Mouse (Mus musculus) naive thymus-derived CD4-positive, alpha-beta T cell, adult 2 months (primary cell): Measurements from ENCODE around the gene Tnfrsf11a.
A peak's percentile ranks its signal among the peaks of the same experiment; 100 is the strongest.
"Not testable (repeated sequence)": the region's sequence is repeated elsewhere in the genome, so short reads cannot be mapped to it uniquely, and the experiment has no call there.

Source experiments
- DNase-seq: peaks from one replicate; pipeline ENCODE4 v3.0.0-alpha.2; 2011; ENCODE audit warnings: low read depth

The Tnfrsf11a gene

GRCm38 (mm10) chr1:105780457-105781364 lies at the start of gene Tnfrsf11a:
Gene Tnfrsf11a, plus strand, starts transcription at chr1:105780718.
- peak; percentile 41 for DNase-seq

GRCm38 (mm10) chr1:105735318-105735717 lies 45.2 kb upstream of the Tnfrsf11a start:
- DNase-seq: peak; percentile 9

- DNase-seq: no peak
Observed at GRCm38 (mm10) chr1:105738334-105738733, 42.2 kb upstream of the Tnfrsf11a start.

GRCm38 (mm10) chr1:105739493-105739892 lies 41.0 kb upstream of the Tnfrsf11a start:
- no peak for DNase-seq

GRCm38 (mm10) chr1:105742481-105742880 lies 38.0 kb upstream of the Tnfrsf11a start:
- DNase-seq: no peak

- no peak for DNase-seq
Observed at GRCm38 (mm10) chr1:105746444-105746843, 34.1 kb upstream of the Tnfrsf11a start.

GRCm38 (mm10) chr1:105746858-105747596 lies 33.5 kb upstream of the Tnfrsf11a start:
- no peak for DNase-seq

- no peak for DNase-seq
Observed at GRCm38 (mm10) chr1:105748091-105748799, 32.3 kb upstream of the Tnfrsf11a start.

- DNase-seq: peak; percentile 36
Observed at GRCm38 (mm10) chr1:105752196-105752595, 28.3 kb upstream of the Tnfrsf11a start.

- no peak for DNase-seq
Observed at GRCm38 (mm10) chr1:105752944-105753343, 27.6 kb upstream of the Tnfrsf11a start.

GRCm38 (mm10) chr1:105758798-105759197 lies 21.7 kb upstream of the Tnfrsf11a start:
- DNase-seq: no peak

GRCm38 (mm10) chr1:105759422-105760165 lies 20.9 kb upstream of the Tnfrsf11a start:
- no peak for DNase-seq

GRCm38 (mm10) chr1:105765586-105765985 lies 14.9 kb upstream of the Tnfrsf11a start:
- DNase-seq: no peak

- not testable (repeated sequence) for DNase-seq
Observed at GRCm38 (mm10) chr1:105766099-105766498, 14.4 kb upstream of the Tnfrsf11a start.

GRCm38 (mm10) chr1:105768397-105768796 lies 12.1 kb upstream of the Tnfrsf11a start:
- DNase-seq: no peak

GRCm38 (mm10) chr1:105770685-105771084 lies 9.8 kb upstream of the Tnfrsf11a start:
- DNase-seq: no peak

- DNase-seq: no peak
Observed at GRCm38 (mm10) chr1:105776426-105776825, 4.1 kb upstream of the Tnfrsf11a start.

GRCm38 (mm10) chr1:105780079-105780456 lies 450 bp upstream of the Tnfrsf11a start:
- no peak for DNase-seq

- DNase-seq: no peak
Observed at GRCm38 (mm10) chr1:105781391-105782146, 1.1 kb downstream of the Tnfrsf11a start.

- no peak for DNase-seq
Observed at GRCm38 (mm10) chr1:105784257-105785016, 3.9 kb downstream of the Tnfrsf11a start.
